Mouse (Mus musculus) activated CD4-positive, CD25-positive, alpha-beta regulatory T cell (primary cell): ENCODE results near the gene Adam12. TPM values are rescaled to one million over a fixed set of nuclear protein-coding genes. Genes with fewer than 3 reads are reported as not detected.

Experiments
- polyA plus RNA-seq, 2 experiments: library from polyadenylated mRNA; unstranded; fragments of 100-300 nt; shearing (Covaris generic); gene quantifications; one replicate each; pipeline ENCODE4 v1.2.1; 2017

Gene Adam12
- polyA plus RNA-seq = 1 to 10 TPM in 1 of 2 experiments, under 1 TPM in 1; 0.42 to 1.6 TPM

GRCm38 (mm10) chr7:134231378-134232346, at the start of gene Adam12:
Gene Adam12, minus strand, starts transcription at chr7:134232146.

Other genes starting within 250 kb of the Adam12 start
- not detected for gene D7Ertd443e, start 153.5 kb upstream of the Adam12 start, polyA plus RNA-seq